Mouse (Mus musculus) adrenal gland, postnatal 25 days (tissue): ENCODE data around the gene Gm49510. TPM values are rescaled to one million over a fixed set of nuclear protein-coding genes. Genes with fewer than 3 reads are reported as not detected.
"Not testable (repeated sequence)": the region's sequence is repeated elsewhere in the genome, so short reads cannot be mapped to it uniquely, and the experiment has no call there.

ENCODE experiments used
- DNase-seq: peaks from one replicate; pipeline ENCODE4 v3.0.0; 2021; ENCODE audit warnings: mixed read lengths
- total RNA-seq: library from RNA; stranded (reverse); gene quantifications from 2 replicates; pipeline ENCODE4 v1.2.3, GENCODE M21; 2021

Gm49510 gene
- total RNA-seq, 1 experiment from 2014 or later = not detected

GRCm38 (mm10) chr15:78878792-78879516 is 20.5 kb upstream of the Gm49510 start:
- DNase-seq = not testable (repeated sequence)

- no peak for DNase-seq
These were observed 19.0 kb upstream of the Gm49510 start for GRCm38 (mm10) chr15:78880432-78880831.

GRCm38 (mm10) chr15:78881828-78882227 is 17.6 kb upstream of the Gm49510 start:
- no peak for DNase-seq

GRCm38 (mm10) chr15:78889401-78889853 is 10.0 kb upstream of the Gm49510 start:
- no peak for DNase-seq

- no peak for DNase-seq
These were observed 7.0 kb upstream of the Gm49510 start for GRCm38 (mm10) chr15:78892440-78892839.

- no peak for DNase-seq
These were observed 4.7 kb upstream of the Gm49510 start for GRCm38 (mm10) chr15:78894726-78895125.

- DNase-seq = no peak
These were observed 3.7 kb upstream of the Gm49510 start for GRCm38 (mm10) chr15:78895741-78896140.

- no peak for DNase-seq
These were observed 3.3 kb upstream of the Gm49510 start for GRCm38 (mm10) chr15:78896149-78896548.

GRCm38 (mm10) chr15:78897488-78897887 is 2.0 kb upstream of the Gm49510 start:
- no peak for DNase-seq

GRCm38 (mm10) chr15:78898507-78899001 is 913 bp upstream of the Gm49510 start:
- no peak for DNase-seq

- DNase-seq = peak; percentile 70
These were observed 495 bp downstream of the Gm49510 start, which contains the start of gene Sh3bp1 for GRCm38 (mm10) chr15:78899740-78900584. TSS of gene Sh3bp1 (plus strand) at chr15:78899768.

GRCm38 (mm10) chr15:78900585-78901421 is 1.3 kb downstream of the Gm49510 start:
- DNase-seq = no peak

- no peak for DNase-seq
These were observed 1.9 kb downstream of the Gm49510 start for GRCm38 (mm10) chr15:78901422-78901789.

- DNase-seq = peak; percentile 78
These were observed 3.8 kb downstream of the Gm49510 start for GRCm38 (mm10) chr15:78903243-78903642.

GRCm38 (mm10) chr15:78908399-78908798 is 8.9 kb downstream of the Gm49510 start:
- DNase-seq = no peak

- no peak for DNase-seq
These were observed 9.5 kb downstream of the Gm49510 start for GRCm38 (mm10) chr15:78908982-78909381.

GRCm38 (mm10) chr15:78912040-78912439 is 12.6 kb downstream of the Gm49510 start:
- no peak for DNase-seq

GRCm38 (mm10) chr15:78913632-78914090 is 14.2 kb downstream of the Gm49510 start, which contains the start of gene Pdxp:
TSS of gene Pdxp (plus strand) at chr15:78913919.
- peak; percentile 93 for DNase-seq

GRCm38 (mm10) chr15:78914091-78914822 is 14.8 kb downstream of the Gm49510 start:
- no peak for DNase-seq

- no peak for DNase-seq
These were observed 15.6 kb downstream of the Gm49510 start for GRCm38 (mm10) chr15:78914823-78915659.
